Mouse (Mus musculus): ENCODE data around the gene Kctd20. TPM values are rescaled to one million over a fixed set of nuclear protein-coding genes. Genes with fewer than 3 reads are reported as not detected.

The Kctd20 gene
- polyA plus RNA-seq, 1 experiment: 34.8 TPM

- no peaks in the 10 kb centered on the region for H3K36me3 ChIP-seq (ENCODE audit: control insufficient read depth, insufficient read depth)
- H3ac ChIP-seq (ENCODE audit: control insufficient read depth, insufficient read length): no peak overlapping the region
- H3K27me3 ChIP-seq (ENCODE audit: control insufficient read depth, insufficient read depth, insufficient read length): no peaks in the 10 kb centered on the region
- H3K4me3 ChIP-seq: no peak overlapping the region
- TF ChIP-seq TCF3 (IDR thresholded peaks at IDR 0.05; ENCODE audit: insufficient read length, low read depth) (no peak), MYOG (IDR thresholded peaks at IDR 0.05; ENCODE audit: control insufficient read depth in 1 of 3, insufficient read depth in 1 of 3, insufficient read length in 2 of 3, low read depth in 2 of 3) (no peak), CEBPB (IDR thresholded peaks at IDR 0.05; ENCODE audit: insufficient read depth, poor library complexity, severe bottlenecking) (no peak), POLR2A (IDR thresholded peaks at IDR 0.05; ENCODE audit: insufficient read length, low read depth) (no peak), E2F4 (IDR thresholded peaks at IDR 0.05; ENCODE audit: insufficient read depth) (no peak), REST (IDR thresholded peaks at IDR 0.05; ENCODE audit: insufficient read depth, insufficient read length) (no peak), TCF12 (IDR thresholded peaks at IDR 0.05; ENCODE audit: insufficient read depth, poor library complexity, severe bottlenecking) (no peak), MAX (IDR thresholded peaks at IDR 0.05; ENCODE audit: low read depth) (no peak), SRF (IDR thresholded peaks at IDR 0.05; ENCODE audit: control insufficient read depth, insufficient read length, low read depth) (no peak), USF1 (IDR thresholded peaks at IDR 0.05; ENCODE audit: low read depth) (no peak), MYOD1 (IDR thresholded peaks at IDR 0.05; ENCODE audit: control insufficient read depth in 1 of 3, insufficient read length in 2 of 3, low read depth in 2 of 3) (no peak), POLR2AphosphoS2 (IDR thresholded peaks at IDR 0.05; ENCODE audit: insufficient read length, low read depth) (no peak)
- H3K4me2 ChIP-seq (ENCODE audit: low read depth): no peak overlapping the region
- H3K79me2 ChIP-seq (ENCODE audit: control insufficient read depth, insufficient read depth): no peaks in the 10 kb centered on the region
These were observed 20.1 kb upstream of the Kctd20 start for GRCm38 (mm10) chr17:28931436-28932211.

GRCm38 (mm10) chr17:28932274-28932673, 19.5 kb upstream of the Kctd20 start:
- TF ChIP-seq TCF12 (IDR thresholded peaks at IDR 0.05; ENCODE audit: insufficient read depth, poor library complexity, severe bottlenecking) (no peak), TCF3 (IDR thresholded peaks at IDR 0.05; ENCODE audit: insufficient read length, low read depth) (no peak), E2F4 (IDR thresholded peaks at IDR 0.05; ENCODE audit: insufficient read depth) (no peak), POLR2AphosphoS2 (IDR thresholded peaks at IDR 0.05; ENCODE audit: insufficient read length, low read depth) (no peak), MYOD1 (IDR thresholded peaks at IDR 0.05; ENCODE audit: control insufficient read depth in 1 of 3, insufficient read length in 2 of 3, low read depth in 2 of 3) (no peak), USF1 (IDR thresholded peaks at IDR 0.05; ENCODE audit: low read depth) (no peak), MAX (IDR thresholded peaks at IDR 0.05; ENCODE audit: low read depth) (no peak), CEBPB (IDR thresholded peaks at IDR 0.05; ENCODE audit: insufficient read depth, poor library complexity, severe bottlenecking) (no peak), REST (IDR thresholded peaks at IDR 0.05; ENCODE audit: insufficient read depth, insufficient read length) (no peak)
- H3K4me2 ChIP-seq (ENCODE audit: low read depth): no peak overlapping the region
- no peak overlapping the region for H3ac ChIP-seq (ENCODE audit: control insufficient read depth, insufficient read length)

GRCm38 (mm10) chr17:28934120-28934916, 17.4 kb upstream of the Kctd20 start:
- Histone ChIP-seq H3K79me2 (ENCODE audit: control insufficient read depth, insufficient read depth) (no peaks in the 10 kb centered on the region), H3ac (ENCODE audit: control insufficient read depth, insufficient read length) (no peak overlapping the region), H3K27me3 (ENCODE audit: control insufficient read depth, insufficient read depth, insufficient read length) (no peaks in the 10 kb centered on the region), H3K4me2 (ENCODE audit: low read depth) (no peak overlapping the region), H3K4me3 (no peak overlapping the region), H3K36me3 (ENCODE audit: control insufficient read depth, insufficient read depth) (no peaks in the 10 kb centered on the region)
- no peak for TF ChIP-seq MAX (IDR thresholded peaks at IDR 0.05; ENCODE audit: low read depth)
- no peak for TF ChIP-seq POLR2A (IDR thresholded peaks at IDR 0.05; ENCODE audit: insufficient read length, low read depth)
- no peak for TF ChIP-seq CEBPB (IDR thresholded peaks at IDR 0.05; ENCODE audit: insufficient read depth, poor library complexity, severe bottlenecking)
- TF ChIP-seq USF1 (IDR thresholded peaks at IDR 0.05; ENCODE audit: low read depth): no peak
- no peak for TF ChIP-seq MYOD1 (IDR thresholded peaks at IDR 0.05; ENCODE audit: control insufficient read depth in 1 of 3, insufficient read length in 2 of 3, low read depth in 2 of 3)
- TF ChIP-seq TCF3 (IDR thresholded peaks at IDR 0.05; ENCODE audit: insufficient read length, low read depth): no peak
- no peak for TF ChIP-seq POLR2AphosphoS2 (IDR thresholded peaks at IDR 0.05; ENCODE audit: insufficient read length, low read depth)
- no peak for TF ChIP-seq REST (IDR thresholded peaks at IDR 0.05; ENCODE audit: insufficient read depth, insufficient read length)
- TF ChIP-seq MYOG (IDR thresholded peaks at IDR 0.05; ENCODE audit: control insufficient read depth in 1 of 3, insufficient read depth in 1 of 3, insufficient read length in 2 of 3, low read depth in 2 of 3): no peak

More at GRCm38 (mm10) chr17:28932274-28932673, 19.5 kb upstream of the Kctd20 start:
- Histone ChIP-seq H3K4me3 (no peak overlapping the region), H3K27me3 (ENCODE audit: control insufficient read depth, insufficient read depth, insufficient read length) (no peaks in the 10 kb centered on the region), H3K79me2 (ENCODE audit: control insufficient read depth, insufficient read depth) (no peaks in the 10 kb centered on the region), H3K36me3 (ENCODE audit: control insufficient read depth, insufficient read depth) (no peaks in the 10 kb centered on the region)

- TF ChIP-seq CEBPB (IDR thresholded peaks at IDR 0.05; ENCODE audit: insufficient read depth, poor library complexity, severe bottlenecking) (no peak), USF1 (IDR thresholded peaks at IDR 0.05; ENCODE audit: low read depth) (no peak), POLR2A (IDR thresholded peaks at IDR 0.05; ENCODE audit: insufficient read length, low read depth) (no peak), REST (IDR thresholded peaks at IDR 0.05; ENCODE audit: insufficient read depth, insufficient read length) (no peak), MYOG (IDR thresholded peaks at IDR 0.05; ENCODE audit: control insufficient read depth in 1 of 3, insufficient read depth in 1 of 3, insufficient read length in 2 of 3, low read depth in 2 of 3) (no peak), MYOD1 (IDR thresholded peaks at IDR 0.05; ENCODE audit: control insufficient read depth in 1 of 3, insufficient read length in 2 of 3, low read depth in 2 of 3) (no peak), TCF3 (IDR thresholded peaks at IDR 0.05; ENCODE audit: insufficient read length, low read depth) (no peak), POLR2AphosphoS2 (IDR thresholded peaks at IDR 0.05; ENCODE audit: insufficient read length, low read depth) (no peak), E2F4 (IDR thresholded peaks at IDR 0.05; ENCODE audit: insufficient read depth) (no peak), TCF12 (IDR thresholded peaks at IDR 0.05; ENCODE audit: insufficient read depth, poor library complexity, severe bottlenecking) (no peak), SRF (IDR thresholded peaks at IDR 0.05; ENCODE audit: control insufficient read depth, insufficient read length, low read depth) (no peak), MAX (IDR thresholded peaks at IDR 0.05; ENCODE audit: low read depth) (no peak)
- H3K4me3 ChIP-seq: no peak overlapping the region
- H3K36me3 ChIP-seq (ENCODE audit: control insufficient read depth, insufficient read depth): no peaks in the 10 kb centered on the region
- no peak overlapping the region for H3K4me2 ChIP-seq (ENCODE audit: low read depth)
- no peaks in the 10 kb centered on the region for H3K79me2 ChIP-seq (ENCODE audit: control insufficient read depth, insufficient read depth)
- no peaks in the 10 kb centered on the region for H3K27me3 ChIP-seq (ENCODE audit: control insufficient read depth, insufficient read depth, insufficient read length)
- no peak overlapping the region for H3ac ChIP-seq (ENCODE audit: control insufficient read depth, insufficient read length)
These were observed 15.6 kb upstream of the Kctd20 start for GRCm38 (mm10) chr17:28936133-28936532.
